Mouse (Mus musculus) adrenal gland, adult 8-10 months (tissue): ENCODE measurements around the gene Ces2b. TPM values are rescaled to one million over a fixed set of nuclear protein-coding genes. Genes with fewer than 3 reads are reported as not detected.

ENCODE experiments used
- total RNA-seq, 4 experiments: library from RNA; stranded (reverse); gene quantifications; 2 replicates each; pipeline ENCODE4 v1.2.4; 2022

Gene Ces2b
- total RNA-seq, 4 experiments from 2014 or later = 0.10 to 0.70 (median 0.42) TPM

Other genes with a start within 250 kb of the Ces2b start
- gene Pdp2, start 240.1 kb upstream of the Ces2b start, total RNA-seq = 10 to 100 TPM; 31.7 to 43.6 (median 38.0) TPM
- gene Cdh16, start 207.2 kb upstream of the Ces2b start, total RNA-seq = under 1 TPM in 1 of 4 experiments, not detected in 3; 0.24 TPM
- gene Rrad, start 200.2 kb upstream of the Ces2b start, total RNA-seq = 10 to 100 TPM in 2 of 4 experiments, 1 to 10 TPM in 2; 2.7 to 16.3 (median 7.6) TPM
- gene Ciao2b, start 189.6 kb upstream of the Ces2b start, total RNA-seq = 10 to 100 TPM; 33.1 to 44.9 (median 41.1) TPM
- under 1 TPM in 1 of 4 experiments, not detected in 3; 0.17 TPM for gene Ces2a, start 97.6 kb upstream of the Ces2b start, total RNA-seq
- gene Ces2c, start 15.5 kb downstream of the Ces2b start, total RNA-seq = not detected
- 1 to 10 TPM; 2.1 to 6.6 (median 4.9) TPM for gene Ces2e, start 94.7 kb downstream of the Ces2b start, total RNA-seq
- gene Ces2f, start 115.8 kb downstream of the Ces2b start, total RNA-seq = not detected
- gene Ces2g, start 130.1 kb downstream of the Ces2b start, total RNA-seq = 1 to 10 TPM; 2.7 to 3.9 (median 3.4) TPM
- not detected for gene Ces2h, start 169.3 kb downstream of the Ces2b start, total RNA-seq
- 1 to 10 TPM in 1 of 4 experiments, not detected in 3; 1.6 TPM for gene Ces3a, start 217.0 kb downstream of the Ces2b start, total RNA-seq